Mouse (Mus musculus) testis, adult 10 weeks (tissue): ENCODE results near the gene Tcf23. TPM values are rescaled to one million over a fixed set of nuclear protein-coding genes. Genes with fewer than 3 reads are reported as not detected.

Experiments
- polyA plus RNA-seq: library from polyadenylated mRNA; stranded (reverse); fragments of 350-450 nt; fragmentation: Illumina TruSeq; extraction: RNeasy Lipid Tissue Mini Kit (QIAGEN cat#74804); gene quantifications from one replicate; pipeline ENCODE4 v1.2.3, GENCODE M21; 2014; ENCODE audit warnings: low read depth, low replicate concordance

Gene Tcf23
- 0.73 TPM for polyA plus RNA-seq

GRCm38 (mm10) chr5:30968416-30968815, at the start of gene Tcf23:
Gene Tcf23, plus strand, starts transcription at chr5:30968662.

DNA sequence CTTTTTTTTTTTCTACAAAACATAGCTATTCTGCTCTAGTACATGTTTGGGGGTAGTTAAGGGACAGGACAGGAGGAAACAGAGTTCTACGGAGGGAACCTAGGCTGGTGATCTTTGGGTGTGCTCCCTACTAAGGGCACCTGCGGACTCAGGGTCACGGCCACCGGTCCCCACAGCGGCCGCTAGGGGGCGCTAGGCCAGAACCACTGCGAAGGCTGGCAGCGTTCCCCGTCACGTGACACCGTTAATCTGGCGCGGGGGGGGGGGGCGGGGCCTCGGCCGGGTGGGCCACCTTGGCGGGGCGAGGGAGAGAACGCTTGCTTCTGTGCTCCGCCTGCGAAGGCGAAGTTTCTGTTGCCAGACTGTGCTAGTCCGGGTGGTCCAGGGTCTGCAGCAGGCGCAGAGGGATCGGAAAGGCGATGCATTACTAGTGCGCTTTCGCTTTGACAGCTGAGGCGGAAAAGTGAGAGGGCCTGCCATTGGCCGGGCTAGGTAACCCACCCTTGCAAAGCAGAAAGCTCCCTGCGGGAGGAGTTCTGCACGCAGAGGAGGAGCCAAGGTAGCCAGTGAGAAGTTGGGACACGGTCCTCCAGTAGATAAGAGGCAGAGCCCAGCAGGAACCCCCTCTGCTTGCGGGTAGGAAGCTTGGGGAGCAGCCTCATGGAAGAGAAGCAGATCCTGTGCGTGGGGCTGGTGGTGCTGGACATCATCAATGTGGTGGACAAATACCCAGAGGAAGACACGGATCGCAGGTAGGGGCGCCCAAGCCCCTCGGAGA, 47.0 kb upstream of the Tcf23 start, which contains the start of gene Khk:
TSS of gene Khk (plus strand) at position 176 of the 778 bp plus-strand sequence.

DNA sequence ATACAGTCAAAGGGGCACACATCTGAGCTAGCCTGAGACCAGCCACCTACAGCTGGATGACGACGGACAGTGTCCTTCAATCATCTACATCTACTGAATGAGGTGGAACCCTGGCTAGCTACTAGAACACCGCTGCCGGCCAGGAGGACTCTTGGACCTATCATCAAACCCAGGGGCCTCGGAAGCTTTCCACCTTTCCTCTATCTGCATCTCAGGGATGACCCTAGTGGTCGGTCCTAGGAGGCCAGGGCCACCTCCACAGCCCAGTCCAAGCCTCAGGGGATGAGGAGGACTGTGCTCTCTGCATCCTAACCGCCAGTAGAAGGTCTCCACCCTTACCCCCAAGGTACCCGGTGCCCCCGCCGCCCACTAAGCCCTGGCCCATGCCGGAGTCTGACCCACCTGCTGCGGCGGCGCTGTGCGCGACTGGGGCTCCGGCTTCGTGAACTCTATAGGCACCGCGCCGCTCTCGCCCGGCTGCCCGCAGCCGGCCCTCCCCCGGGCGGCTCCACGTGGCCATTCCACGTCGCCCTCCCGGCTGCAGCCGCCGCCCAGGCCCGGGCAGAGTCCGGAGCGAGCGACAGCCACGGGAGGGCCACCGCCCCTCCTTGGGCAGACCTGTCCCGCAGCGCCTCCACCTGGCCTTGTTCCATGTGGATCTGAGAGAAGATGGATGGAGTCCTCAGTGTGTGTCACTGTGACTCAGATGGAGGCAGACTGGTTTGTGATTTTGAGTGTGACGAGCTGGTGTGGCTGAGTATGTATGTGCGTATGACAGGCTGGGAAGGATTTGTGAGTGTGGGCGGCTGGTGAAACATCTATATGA, 23.3 kb upstream of the Tcf23 start, which contains the start of gene Cgref1:
TSS of gene Cgref1 (minus strand) at position 636 of the 826 bp plus-strand sequence.

DNA sequence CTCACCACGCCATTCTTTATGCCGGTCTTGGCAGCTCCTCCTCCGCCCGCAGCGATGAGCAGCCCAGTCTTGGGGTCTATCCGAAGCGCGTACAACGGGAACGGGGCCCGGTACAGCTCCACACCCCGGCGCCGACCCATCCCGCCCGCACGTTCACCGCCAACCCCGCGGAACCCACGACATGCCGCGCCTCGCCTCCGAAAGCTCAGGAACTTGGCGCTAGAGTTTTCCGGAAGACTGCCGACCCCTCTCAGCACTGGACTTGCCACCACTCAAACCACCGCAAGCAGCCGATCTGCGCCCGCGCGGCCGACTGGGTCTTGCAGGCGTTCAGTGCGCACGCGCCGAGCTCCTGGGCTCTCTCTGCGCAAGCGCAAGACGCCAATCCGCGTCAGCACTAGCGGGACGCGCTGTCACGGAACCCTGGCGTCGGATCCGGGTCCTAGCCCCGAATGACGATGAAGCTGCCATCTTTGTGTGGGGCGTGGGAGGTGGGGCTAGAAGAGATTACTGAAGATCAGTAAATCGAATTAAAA, 8.4 kb upstream of the Tcf23 start, which contains the start of gene Preb:
TSS of gene Preb (minus strand) at position 396 of the 536 bp plus-strand sequence.

Other genes with a start within 250 kb of the Tcf23 start
- gene Mapre3, start 154.0 kb upstream of the Tcf23 start, polyA plus RNA-seq, result 111 TPM
- gene Tmem214, start 100.7 kb upstream of the Tcf23 start, polyA plus RNA-seq, result 30.4 TPM
- gene Agbl5, start 80.0 kb upstream of the Tcf23 start, polyA plus RNA-seq, result 110 TPM
- 132 TPM for gene Ost4, start 60.9 kb upstream of the Tcf23 start, polyA plus RNA-seq
- not detected for gene Emilin1, start 55.3 kb upstream of the Tcf23 start, polyA plus RNA-seq
- 0.50 TPM for gene Khk, start 47.2 kb upstream of the Tcf23 start, polyA plus RNA-seq
- gene Cgref1, start 23.1 kb upstream of the Tcf23 start, polyA plus RNA-seq, result not detected
- 7.0 TPM for gene Preb, start 8.3 kb upstream of the Tcf23 start, polyA plus RNA-seq
- gene Atraid, start 79.7 kb downstream of the Tcf23 start, polyA plus RNA-seq, result 28.7 TPM
- 0.84 TPM for gene Slc5a6, start 80.3 kb downstream of the Tcf23 start, polyA plus RNA-seq
- gene Cad, start 86.1 kb downstream of the Tcf23 start, polyA plus RNA-seq, result 0.66 TPM
- 281 TPM for gene Dnajc5g, start 137.6 kb downstream of the Tcf23 start, polyA plus RNA-seq
- 2.0 TPM for gene Slc30a3, start 139.6 kb downstream of the Tcf23 start, polyA plus RNA-seq
- not detected for gene Trim54, start 148.1 kb downstream of the Tcf23 start, polyA plus RNA-seq
- not detected for gene Ucn, start 170.2 kb downstream of the Tcf23 start, polyA plus RNA-seq
- gene Mpv17, start 185.6 kb downstream of the Tcf23 start, polyA plus RNA-seq, result 6.5 TPM
- gene Gm29609, start 211.2 kb downstream of the Tcf23 start, polyA plus RNA-seq, result 0.34 TPM
- gene Gtf3c2, start 211.5 kb downstream of the Tcf23 start, polyA plus RNA-seq, result 49.1 TPM
- gene Snx17, start 224.6 kb downstream of the Tcf23 start, polyA plus RNA-seq, result 20.1 TPM
- 7.0 TPM for gene Eif2b4, start 224.8 kb downstream of the Tcf23 start, polyA plus RNA-seq
- gene Zfp513, start 233.6 kb downstream of the Tcf23 start, polyA plus RNA-seq, result 2.7 TPM